Mouse (Mus musculus) cerebellum, postnatal 14 days (tissue): ENCODE measurements around the gene Bmpr1b.
"Not testable (repeated sequence)": the region's sequence is repeated elsewhere in the genome, so short reads cannot be mapped to it uniquely, and the experiment has no call there.

Source experiments
- DNase-seq, 2 experiments: peaks; one replicate each; pipeline ENCODE4 v3.0.0; 2021; ENCODE audit warnings: mixed read lengths in 2 of 2

Gene Bmpr1b

GRCm38 (mm10) chr3:142168863-142169521 lies at the start of gene Bmpr1b:
TSS of gene Bmpr1b (minus strand) at chr3:142169425.
- DNase-seq: peak; percentile 64 to 72

- DNase-seq: no peak
Measured at GRCm38 (mm10) chr3:142212821-142213220, 43.6 kb upstream of the Bmpr1b start.

- no peak for DNase-seq
Measured at GRCm38 (mm10) chr3:142212186-142212585, 43.0 kb upstream of the Bmpr1b start.

- no peak for DNase-seq
Measured at GRCm38 (mm10) chr3:142209981-142210380, 40.8 kb upstream of the Bmpr1b start.

GRCm38 (mm10) chr3:142209057-142209456 lies 39.8 kb upstream of the Bmpr1b start:
- DNase-seq: peak; percentile 81 to 88

GRCm38 (mm10) chr3:142207488-142207887 lies 38.3 kb upstream of the Bmpr1b start:
- DNase-seq: no peak

- DNase-seq: no peak
Measured at GRCm38 (mm10) chr3:142206316-142206715, 37.1 kb upstream of the Bmpr1b start.

- DNase-seq: peak in 1 of 2 experiments; percentile 10
Measured at GRCm38 (mm10) chr3:142196142-142196541, 26.9 kb upstream of the Bmpr1b start.

GRCm38 (mm10) chr3:142191627-142192026 lies 22.4 kb upstream of the Bmpr1b start:
- DNase-seq: not testable (repeated sequence)

- DNase-seq: no peak
Measured at GRCm38 (mm10) chr3:142186551-142186950, 17.3 kb upstream of the Bmpr1b start.

- no peak for DNase-seq
Measured at GRCm38 (mm10) chr3:142173996-142174395, 4.8 kb upstream of the Bmpr1b start.

- peak in 1 of 2 experiments; percentile 4 for DNase-seq
Measured at GRCm38 (mm10) chr3:142168251-142168862, 868 bp downstream of the Bmpr1b start.

- no peak for DNase-seq
Measured at GRCm38 (mm10) chr3:142164981-142165380, 4.2 kb downstream of the Bmpr1b start.

- DNase-seq: no peak
Measured at GRCm38 (mm10) chr3:142163896-142164295, 5.3 kb downstream of the Bmpr1b start.

- DNase-seq: no peak
Measured at GRCm38 (mm10) chr3:142161405-142161804, 7.8 kb downstream of the Bmpr1b start.

- no peak for DNase-seq
Measured at GRCm38 (mm10) chr3:142151980-142152379, 17.2 kb downstream of the Bmpr1b start.

- peak; percentile 24 to 40 for DNase-seq
Measured at GRCm38 (mm10) chr3:142138796-142139195, 30.4 kb downstream of the Bmpr1b start.

- DNase-seq: no peak
Measured at GRCm38 (mm10) chr3:142126379-142126778, 42.8 kb downstream of the Bmpr1b start.

- no peak for DNase-seq
Measured at GRCm38 (mm10) chr3:142125556-142125955, 43.7 kb downstream of the Bmpr1b start.

- DNase-seq: no peak
Measured at GRCm38 (mm10) chr3:142124255-142124654, 45.0 kb downstream of the Bmpr1b start.

GRCm38 (mm10) chr3:142122376-142122775 lies 46.8 kb downstream of the Bmpr1b start:
- DNase-seq: no peak

GRCm38 (mm10) chr3:142120795-142121194 lies 48.4 kb downstream of the Bmpr1b start:
- DNase-seq: peak in 1 of 2 experiments; percentile 18

GRCm38 (mm10) chr3:142114762-142115316 lies 54.4 kb downstream of the Bmpr1b start:
- DNase-seq: no peak

GRCm38 (mm10) chr3:142114190-142114589 lies 55.0 kb downstream of the Bmpr1b start:
- DNase-seq: peak in 1 of 2 experiments; percentile 7
